Mouse (Mus musculus) left cerebral cortex, postnatal 4 days (tissue): Measurements from ENCODE around the gene Trim12a. TPM values are rescaled to one million over a fixed set of nuclear protein-coding genes. Genes with fewer than 3 reads are reported as not detected.

ENCODE experiments used
- total RNA-seq, 2 experiments: library from RNA; stranded (reverse); gene quantifications; 2 replicates each; pipeline ENCODE4 v1.2.3; 2021

The Trim12a gene
- total RNA-seq, 2 experiments from 2014 or later: 1.4 to 2.3 TPM

Other genes starting within 250 kb of the Trim12a start
- gene Olfr644, start 243.6 kb downstream of the Trim12a start, total RNA-seq: not detected
- gene Olfr645, start 230.0 kb downstream of the Trim12a start, total RNA-seq: not detected
- gene Olfr646, start 210.6 kb downstream of the Trim12a start, total RNA-seq: not detected
- not detected for gene Ubqln5, start 185.6 kb downstream of the Trim12a start, total RNA-seq
- not detected for gene Olfr643, start 178.1 kb downstream of the Trim12a start, total RNA-seq
- gene Ubqln3, start 172.2 kb downstream of the Trim12a start, total RNA-seq: not detected
- not detected for gene Ubqlnl, start 164.9 kb downstream of the Trim12a start, total RNA-seq
- not detected for gene Olfm5, start 150.6 kb downstream of the Trim12a start, total RNA-seq
- gene Olfr648, start 132.1 kb downstream of the Trim12a start, total RNA-seq: under 1 TPM; 0.38 to 0.46 TPM
- gene Olfr649, start 119.5 kb downstream of the Trim12a start, total RNA-seq: not detected
- under 1 TPM; 0.24 to 0.28 TPM for gene Trim6, start 96.7 kb downstream of the Trim12a start, total RNA-seq
- gene Trim34a, start 71.0 kb downstream of the Trim12a start, total RNA-seq: 1 to 10 TPM in 1 of 2 experiments, under 1 TPM in 1; 0.78 to 1.0 TPM
- gene Trim5, start 27.4 kb downstream of the Trim12a start, total RNA-seq: under 1 TPM; 0.20 to 0.46 TPM
- gene Trim34b, start 14.0 kb upstream of the Trim12a start, total RNA-seq: not detected
- 1 to 10 TPM; 1.6 to 2.0 TPM for gene Trim12c, start 37.9 kb upstream of the Trim12a start, total RNA-seq
- not detected for gene Trim30b, start 54.4 kb upstream of the Trim12a start, total RNA-seq
- gene Trim30c, start 85.4 kb upstream of the Trim12a start, total RNA-seq: not detected
- under 1 TPM; 0.52 to 0.56 TPM for gene Trim30a, start 149.7 kb upstream of the Trim12a start, total RNA-seq
- under 1 TPM in 1 of 2 experiments, not detected in 1; 0.30 TPM for gene Trim30d, start 192.4 kb upstream of the Trim12a start, total RNA-seq
- not detected for gene Olfr651, start 234.7 kb upstream of the Trim12a start, total RNA-seq
- not detected for gene Olfr652, start 245.4 kb upstream of the Trim12a start, total RNA-seq